Mouse (Mus musculus): Measurements from ENCODE around the gene Oser1.

DNA sequence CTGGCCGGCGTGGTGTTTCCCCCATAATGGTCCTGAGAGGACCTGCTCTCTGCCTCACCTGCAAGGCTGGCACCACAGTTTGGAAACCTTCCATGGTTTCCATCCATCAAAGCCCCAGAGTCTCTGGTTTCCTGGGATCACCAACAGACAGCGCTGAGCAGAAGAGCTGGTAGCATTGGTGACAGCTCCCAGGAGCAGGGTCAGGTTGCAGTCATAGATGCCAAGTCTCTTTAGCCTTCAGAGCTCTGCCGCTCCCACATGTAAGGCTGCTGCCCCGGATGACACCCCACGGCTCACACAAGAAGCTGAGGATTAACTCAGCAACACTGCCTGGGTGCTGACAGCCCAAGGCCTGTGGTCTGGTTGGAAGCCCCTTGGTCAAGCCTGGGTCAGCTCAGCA is 39.4 kb downstream of the Oser1 start:
- TF ChIP-seq UBTF (IDR thresholded peaks at IDR 0.05; ENCODE audit: borderline replicate concordance, insufficient read depth, low read depth, low read length) (no peak), CTCF (IDR thresholded peaks at IDR 0.05 in 2 of 3, conservative IDR thresholded peaks at IDR 0.05 in 1 of 3; ENCODE audit: control insufficient read depth in 1 of 3, insufficient read depth in 1 of 3, low read depth in 2 of 3, low read length in 3 of 3, poor library complexity in 1 of 3, severe bottlenecking in 1 of 3) (no peak), MXI1 (IDR thresholded peaks at IDR 0.05; ENCODE audit: low read depth, low read length) (no peak), GABPA (IDR thresholded peaks at IDR 0.05; ENCODE audit: low read depth, low read length) (no peak), POLR2A (IDR thresholded peaks at IDR 0.05; ENCODE audit: control insufficient read depth in 1 of 2, insufficient read depth in 1 of 2, low read depth in 1 of 2, low read length in 2 of 2, poor library complexity in 1 of 2) (no peak), E2F4 (IDR thresholded peaks at IDR 0.05; ENCODE audit: borderline replicate concordance, low read depth, low read length) (no peak), RCOR1 (IDR thresholded peaks at IDR 0.05; ENCODE audit: low read depth, low read length) (no peak), NRF1 (IDR thresholded peaks at IDR 0.05; ENCODE audit: insufficient read depth, low read depth, low read length, poor library complexity, severe bottlenecking) (no peak)

All from MEL (cell line).